Mouse (Mus musculus): ENCODE measurements around the gene Gm15557. TPM values are rescaled to one million over a fixed set of nuclear protein-coding genes. Genes with fewer than 3 reads are reported as not detected.

Gene Gm15557
- polyA plus RNA-seq, 1 experiment from 2014 or later: not detected

Other genes starting within 250 kb of the Gm15557 start
- 138 and 144 TPM in 2 replicates for gene Trpc4ap, start 248.3 kb upstream of the Gm15557 start, polyA plus RNA-seq (2014; fragmentation: Nextera tagmentation; extraction: Ambion mirVana)
- 32.3 and 34.6 TPM in 2 replicates for gene Edem2, start 211.3 kb upstream of the Gm15557 start, polyA plus RNA-seq (2014; fragmentation: Nextera tagmentation; extraction: Ambion mirVana)
- gene Gm17581, start 204.9 kb upstream of the Gm15557 start, polyA plus RNA-seq (2014; fragmentation: Nextera tagmentation; extraction: Ambion mirVana): not detected in 2 replicates
- 2.4 and 3.2 TPM in 2 replicates for gene Procr, start 189.6 kb upstream of the Gm15557 start, polyA plus RNA-seq (2014; fragmentation: Nextera tagmentation; extraction: Ambion mirVana)
- 2.0 and 2.1 TPM in 2 replicates for gene Mmp24, start 165.4 kb upstream of the Gm15557 start, polyA plus RNA-seq (2014; fragmentation: Nextera tagmentation; extraction: Ambion mirVana)
- gene BC029722, start 121.3 kb upstream of the Gm15557 start, polyA plus RNA-seq (2014; fragmentation: Nextera tagmentation; extraction: Ambion mirVana): 7.9 and 8.0 TPM in 2 replicates
- gene Eif6, start 113.8 kb upstream of the Gm15557 start, polyA plus RNA-seq (2014; fragmentation: Nextera tagmentation; extraction: Ambion mirVana): 188 TPM in 2 replicates
- 0.14 and 0.25 TPM in 2 replicates for gene Fam83c, start 105.9 kb upstream of the Gm15557 start, polyA plus RNA-seq (2014; fragmentation: Nextera tagmentation; extraction: Ambion mirVana)
- 77.3 and 88.8 TPM in 2 replicates for gene Uqcc1, start 10.4 kb upstream of the Gm15557 start, polyA plus RNA-seq (2014; fragmentation: Nextera tagmentation; extraction: Ambion mirVana)
- gene Gdf5, start 4.6 kb downstream of the Gm15557 start, polyA plus RNA-seq (2014; fragmentation: Nextera tagmentation; extraction: Ambion mirVana): 0.05 and 0.15 TPM in 2 replicates
- 13.2 and 13.8 TPM in 2 replicates for gene Cep250, start 15.7 kb downstream of the Gm15557 start, polyA plus RNA-seq (2014; fragmentation: Nextera tagmentation; extraction: Ambion mirVana)
- 0.62 and 1.1 TPM in 2 replicates for gene 6430550D23Rik, start 67.2 kb downstream of the Gm15557 start, polyA plus RNA-seq (2014; fragmentation: Nextera tagmentation; extraction: Ambion mirVana)
- gene Ergic3, start 67.3 kb downstream of the Gm15557 start, polyA plus RNA-seq (2014; fragmentation: Nextera tagmentation; extraction: Ambion mirVana): 212 and 224 TPM in 2 replicates
- not detected in 2 replicates for gene Fer1l4, start 112.2 kb downstream of the Gm15557 start, polyA plus RNA-seq (2014; fragmentation: Nextera tagmentation; extraction: Ambion mirVana)
- gene Spag4, start 124.4 kb downstream of the Gm15557 start, polyA plus RNA-seq (2014; fragmentation: Nextera tagmentation; extraction: Ambion mirVana): 5.9 and 6.2 TPM in 2 replicates
- gene Cpne1, start 171.2 kb downstream of the Gm15557 start, polyA plus RNA-seq (2014; fragmentation: Nextera tagmentation; extraction: Ambion mirVana): 45.7 and 48.9 TPM in 2 replicates
- gene Rbm12, start 171.2 kb downstream of the Gm15557 start, polyA plus RNA-seq (2014; fragmentation: Nextera tagmentation; extraction: Ambion mirVana): 47.7 and 48.3 TPM in 2 replicates
- gene Gm28036, start 186.4 kb downstream of the Gm15557 start, polyA plus RNA-seq (2014; fragmentation: Nextera tagmentation; extraction: Ambion mirVana): 19.1 and 19.6 TPM in 2 replicates
- gene Romo1, start 203.3 kb downstream of the Gm15557 start, polyA plus RNA-seq (2014; fragmentation: Nextera tagmentation; extraction: Ambion mirVana): 410 TPM in 2 replicates
- 34.1 and 37.2 TPM in 2 replicates for gene Nfs1, start 203.5 kb downstream of the Gm15557 start, polyA plus RNA-seq (2014; fragmentation: Nextera tagmentation; extraction: Ambion mirVana)
- 708 and 733 TPM in 2 replicates for gene Rbm39, start 239.5 kb downstream of the Gm15557 start, polyA plus RNA-seq (2014; fragmentation: Nextera tagmentation; extraction: Ambion mirVana)